Mouse (Mus musculus) NIH3T3 (cell line): ENCODE data around the gene Pomgnt1.
A peak's percentile ranks its signal among the peaks of the same experiment; 100 is the strongest.

Experiments used
- DNase-seq: peaks from one replicate; pipeline ENCODE4 v3.0.0-alpha.2; 2012; ENCODE audit warnings: low read depth

Gene Pomgnt1

DNA sequence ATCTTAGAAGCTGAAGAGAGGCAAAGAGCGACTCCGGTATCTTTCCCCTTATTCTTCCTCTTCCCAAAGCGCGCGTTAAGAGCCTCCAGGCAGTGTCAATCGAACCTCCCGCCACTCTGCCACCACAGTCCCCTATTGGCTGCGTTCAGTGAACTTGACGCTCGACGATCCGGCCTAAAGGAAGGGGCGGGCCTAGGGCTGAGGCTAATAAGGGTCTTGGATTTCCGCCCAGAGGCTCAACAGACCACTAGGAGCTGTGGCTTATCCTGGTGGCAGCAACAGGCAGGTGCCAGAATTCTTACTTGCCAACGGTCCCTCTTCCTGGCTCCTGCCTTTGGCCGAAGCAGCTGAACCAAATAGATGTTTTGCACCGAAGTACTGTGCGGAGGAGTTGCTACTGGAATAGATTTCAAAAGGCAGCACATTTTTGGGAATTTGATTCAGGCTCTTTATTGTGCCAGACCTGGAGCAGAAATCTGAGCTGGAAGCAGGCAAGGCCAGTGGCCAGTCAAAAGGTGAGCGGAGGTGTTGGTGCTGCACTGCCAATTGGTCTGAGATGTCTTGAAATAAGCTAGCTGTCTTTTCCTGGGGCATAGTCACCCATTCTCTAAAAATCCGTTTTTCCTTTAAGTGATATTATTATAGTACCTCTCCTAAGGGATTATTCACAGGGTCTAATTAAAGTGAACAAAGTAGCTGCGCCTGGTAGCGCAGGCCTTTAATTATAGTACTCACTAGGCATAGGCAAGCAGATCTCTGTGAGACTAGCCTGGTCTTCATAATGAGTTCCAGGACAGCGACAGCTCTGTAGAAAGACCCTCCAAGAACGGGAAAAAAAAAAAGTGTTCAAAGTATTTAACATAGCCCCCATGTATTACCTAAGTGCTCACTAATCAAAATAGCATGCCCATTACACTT lies at the start of gene Pomgnt1, which contains the start of gene Rad54l:
Gene Pomgnt1 (plus strand): TSS at position 239 of the 918 bp plus-strand sequence.
Gene Rad54l (minus strand): TSS at position 89 of the 918 bp plus-strand sequence.
- peak; percentile 96 for DNase-seq

DNA sequence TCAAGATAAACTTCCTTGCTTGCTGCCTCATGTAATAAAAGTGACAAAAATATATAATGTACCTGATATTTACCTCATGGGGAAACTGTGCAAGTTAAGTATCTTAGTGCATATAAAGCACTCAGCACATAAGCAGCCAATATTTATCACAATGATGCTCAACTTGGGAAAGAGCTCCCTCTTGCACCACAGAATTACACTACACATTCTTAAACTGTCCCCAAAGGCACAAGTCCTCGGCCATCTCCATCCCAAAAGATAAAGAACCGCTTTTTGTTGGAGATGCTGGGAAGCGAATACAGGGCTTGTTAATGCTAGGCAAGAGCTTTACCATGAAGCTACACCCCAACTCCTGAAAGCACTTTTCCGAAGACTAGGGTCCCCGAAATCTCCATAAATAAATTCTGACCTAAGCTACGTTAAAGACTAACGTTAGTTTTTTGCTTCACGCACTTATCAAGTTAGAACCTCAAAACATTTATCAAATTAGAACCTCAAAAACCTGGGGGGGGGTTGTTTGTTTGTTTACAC lies 49.4 kb upstream of the Pomgnt1 start:
- DNase-seq: peak; percentile 70

DNA sequence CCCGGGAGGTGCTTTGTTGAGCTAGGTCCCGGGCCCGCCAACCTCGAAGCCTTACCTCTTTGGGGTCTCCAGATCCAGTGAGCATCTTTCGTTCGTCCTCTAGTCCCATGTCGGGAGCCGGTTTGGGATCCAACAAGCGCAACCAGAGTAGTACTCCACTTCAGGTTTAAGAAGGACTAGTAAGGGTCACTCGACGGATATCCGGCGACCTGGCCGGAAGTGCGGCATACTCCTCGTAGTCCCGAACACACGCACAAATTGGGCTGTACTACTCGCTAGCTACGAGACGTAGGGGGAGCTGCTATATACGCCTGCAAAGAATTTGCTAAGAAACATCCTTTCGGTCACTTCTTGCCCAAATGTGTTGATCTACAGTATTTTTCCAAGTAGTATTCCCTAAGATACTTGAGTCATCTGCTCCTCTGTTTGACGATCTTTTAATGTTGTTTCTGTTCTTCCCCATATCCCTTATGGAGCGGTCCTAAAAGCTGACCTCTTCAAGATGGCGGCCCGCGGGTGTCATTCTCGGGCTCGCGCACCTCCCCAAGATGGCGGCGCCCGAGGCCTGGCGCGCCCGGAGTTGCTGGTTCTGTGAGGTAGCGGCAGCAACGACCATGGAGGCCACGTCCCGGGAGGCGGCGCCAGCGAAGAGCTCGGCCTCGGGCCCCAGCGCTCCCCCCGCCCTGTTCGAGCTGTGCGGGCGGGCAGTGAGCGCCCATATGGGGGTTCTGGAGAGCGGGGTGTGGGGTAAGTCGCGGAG lies 48.6 kb upstream of the Pomgnt1 start, which contains the start of the genes Uqcrh and Lrrc41:
Gene Uqcrh (minus strand): TSS at position 211 of the 760 bp plus-strand sequence.
Gene Lrrc41 (plus strand): TSS at position 409 of the 760 bp plus-strand sequence.
- DNase-seq: peak; percentile 99

DNA sequence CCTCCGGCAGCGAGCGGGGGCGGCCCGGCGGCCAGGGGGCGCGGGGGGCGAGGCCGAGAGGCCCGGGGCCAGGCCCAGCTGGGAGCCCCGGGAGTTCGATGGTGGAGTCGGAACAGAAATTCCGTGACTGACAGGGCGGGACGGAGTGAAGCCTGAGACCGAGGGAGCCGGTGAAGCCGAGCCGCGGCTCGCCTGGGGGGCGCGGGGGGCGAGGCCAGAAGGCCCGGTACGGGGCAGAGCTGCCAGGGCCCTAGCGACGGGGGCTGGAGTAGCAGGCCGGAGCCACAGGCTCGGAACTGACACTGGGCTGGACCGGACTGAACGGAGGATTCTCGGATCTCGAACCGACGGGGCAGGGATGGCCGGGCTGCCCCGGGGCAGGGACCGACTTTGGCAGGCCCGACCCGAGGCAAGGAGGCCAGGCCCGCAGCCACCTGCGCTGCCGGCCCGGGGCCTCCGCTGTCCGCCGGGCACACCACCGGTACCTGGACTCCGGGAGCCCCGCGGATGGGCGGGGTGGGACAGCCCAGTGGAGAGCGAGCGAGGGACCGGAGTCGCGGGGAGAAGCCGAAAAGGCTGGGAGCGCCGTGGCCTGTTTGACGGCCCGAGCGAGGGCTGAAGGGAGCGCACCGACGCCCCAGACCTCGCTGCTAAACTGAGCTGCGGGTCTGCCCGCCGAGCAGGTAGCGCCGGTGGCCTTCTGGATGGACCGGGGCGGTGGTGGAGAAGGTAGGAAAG lies 47.8 kb upstream of the Pomgnt1 start:
- peak; percentile 82 for DNase-seq

DNA sequence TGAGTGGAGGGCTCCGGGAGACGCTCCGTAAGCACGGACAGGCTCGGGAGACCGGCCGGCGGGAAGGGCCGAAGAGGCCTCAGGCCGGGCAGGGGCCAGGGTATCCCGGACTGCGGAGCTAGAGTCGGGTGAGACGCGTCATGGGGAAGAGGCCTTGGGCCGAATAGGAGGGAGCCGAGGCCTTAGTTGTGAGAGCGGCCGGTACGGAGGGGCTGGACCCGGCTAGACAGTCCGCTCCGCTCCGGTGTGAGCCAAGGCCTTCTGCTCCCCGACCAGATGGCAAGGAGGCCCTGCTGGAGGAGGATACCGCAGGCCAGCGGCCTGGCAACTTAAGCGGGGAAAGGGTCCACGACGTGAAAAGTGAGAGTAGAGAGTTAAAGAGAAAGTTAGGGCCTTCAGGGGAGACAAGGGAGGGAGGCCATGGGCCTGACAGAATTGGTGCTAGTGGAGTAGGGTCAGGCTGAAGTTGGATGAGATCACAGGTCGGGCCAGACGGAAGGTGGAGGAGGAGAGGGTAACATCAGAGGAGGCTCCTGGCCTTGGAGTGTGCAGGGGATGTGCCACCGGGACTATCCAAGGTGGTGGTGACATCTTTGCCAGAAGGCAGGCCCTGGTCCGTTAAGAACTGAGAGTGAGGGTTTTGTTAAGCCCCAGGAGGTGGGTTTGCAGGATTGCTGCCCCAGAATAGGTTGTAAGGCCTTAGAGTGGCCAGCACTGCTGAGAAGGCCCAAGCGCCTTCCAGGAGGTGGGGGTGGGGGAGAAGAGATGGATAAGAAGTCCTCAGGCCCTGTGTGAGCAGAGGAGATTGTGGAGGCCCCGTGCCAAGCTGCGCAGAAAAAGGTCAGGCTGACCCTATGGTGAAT lies 47.0 kb upstream of the Pomgnt1 start:
- DNase-seq: peak; percentile 80

DNA sequence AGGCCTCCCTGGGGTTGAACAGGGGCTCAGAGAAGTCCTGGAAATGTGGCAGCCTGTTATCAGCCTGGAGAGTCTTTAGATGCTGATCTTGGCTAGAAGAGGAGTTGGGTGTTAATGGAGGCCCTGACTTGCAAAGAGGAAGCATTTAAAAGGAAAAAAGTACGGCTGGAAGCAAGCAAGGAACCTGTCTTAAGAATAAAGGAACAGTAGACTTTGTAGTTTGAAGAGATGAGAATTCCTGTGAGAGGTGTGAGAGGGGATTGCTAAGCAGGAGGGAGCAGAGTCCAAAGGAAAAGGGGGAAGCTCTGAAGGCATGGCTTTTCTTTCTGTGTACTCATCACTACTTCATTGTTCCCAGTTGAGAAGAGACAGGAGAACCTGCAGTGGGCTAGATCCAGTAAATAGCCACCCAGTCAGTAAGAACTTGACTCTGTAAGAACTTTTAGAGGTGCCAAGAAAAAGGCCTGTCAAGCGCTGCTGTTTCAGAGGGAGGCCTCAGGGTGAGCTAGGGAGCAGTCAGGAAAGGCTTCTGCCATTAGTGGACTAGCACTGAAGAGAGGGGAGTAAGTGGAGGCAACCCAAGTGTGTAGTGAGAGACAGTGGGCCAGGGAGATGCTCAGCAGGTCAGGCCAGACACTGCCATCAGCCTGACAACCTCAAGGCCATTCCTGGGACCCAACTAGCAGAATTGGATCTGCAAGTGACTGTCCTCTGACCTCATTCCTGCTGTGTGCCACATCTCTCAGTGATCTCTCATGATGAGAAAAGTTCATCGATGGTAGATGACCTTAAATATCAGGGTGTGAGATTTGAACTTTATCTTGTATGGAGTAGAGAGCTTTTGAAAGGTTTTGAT lies 46.2 kb upstream of the Pomgnt1 start:
- peak; percentile 71 for DNase-seq

DNA sequence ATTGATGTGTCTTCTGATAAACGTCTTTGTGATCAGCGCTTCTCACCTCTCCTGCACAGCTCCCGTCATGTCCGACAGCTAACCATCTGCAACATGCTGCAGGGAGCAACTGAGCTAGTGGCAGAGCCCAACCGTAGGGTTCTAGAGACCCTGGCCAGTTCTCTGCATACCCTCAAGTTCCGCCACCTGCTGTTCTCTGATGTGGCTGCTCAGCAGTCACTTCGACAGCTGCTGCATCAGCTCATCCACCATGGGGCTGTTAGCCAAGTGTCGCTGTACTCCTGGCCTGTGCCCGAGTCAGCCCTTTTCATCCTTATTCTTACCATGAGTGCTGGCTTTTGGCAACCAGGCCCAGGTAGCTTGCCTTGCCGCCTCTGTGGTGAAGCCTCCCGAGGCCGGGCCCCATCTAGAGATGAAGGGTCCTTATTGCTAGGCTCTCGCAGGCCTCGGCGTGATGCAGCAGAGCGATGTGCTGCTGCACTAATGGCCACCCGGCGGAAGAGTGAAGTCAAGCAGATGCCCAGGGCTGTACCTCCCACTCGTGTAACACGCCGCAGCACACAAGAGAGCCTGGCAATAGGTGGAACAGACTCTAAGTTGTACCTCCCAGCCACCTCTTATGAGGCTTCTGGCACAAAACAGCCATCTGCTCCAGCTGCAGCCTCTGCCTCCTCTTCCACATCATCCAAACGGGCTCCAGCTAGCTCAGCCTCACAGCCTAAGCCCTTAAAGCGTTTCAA lies 35.0 kb upstream of the Pomgnt1 start:
- DNase-seq: no peak

DNA sequence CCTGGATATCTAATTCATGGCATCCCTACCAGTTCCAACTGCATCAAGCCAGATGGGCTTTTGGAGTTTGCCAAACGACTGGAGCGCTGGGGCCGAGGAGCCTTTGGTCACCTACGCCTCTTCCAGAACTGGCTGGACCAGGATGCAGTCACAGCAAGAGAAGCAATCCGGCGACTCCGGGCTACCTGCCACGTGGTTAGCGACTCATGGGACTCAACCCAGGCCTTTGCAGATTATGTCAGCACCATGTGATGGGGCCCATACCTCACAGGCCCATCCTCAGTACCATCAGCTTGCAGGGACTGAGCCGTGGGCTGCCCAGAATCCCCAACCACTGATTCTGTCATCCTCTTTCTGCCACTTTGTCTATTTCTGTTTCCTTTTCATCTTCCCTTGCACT lies 27.3 kb upstream of the Pomgnt1 start:
- DNase-seq: peak; percentile 72

DNA sequence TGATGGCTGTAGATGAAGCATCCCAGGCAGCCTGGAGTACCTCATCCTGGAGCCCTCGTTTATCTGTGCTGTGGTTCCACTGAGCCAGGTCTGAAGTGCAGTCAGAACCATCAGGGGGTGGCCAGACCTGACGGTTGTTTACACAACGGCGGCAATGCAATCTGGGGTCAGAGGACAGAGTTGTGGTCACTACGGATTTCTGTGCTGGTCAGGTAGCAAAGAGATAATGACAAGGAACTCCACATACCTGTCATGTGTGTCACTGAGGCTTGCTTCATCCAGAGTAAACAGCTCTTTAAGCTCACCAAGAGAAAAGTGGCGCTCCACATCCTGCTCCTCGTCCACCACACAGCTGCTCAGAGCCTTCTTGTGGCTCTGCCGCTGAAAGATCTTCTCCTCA lies 26.4 kb upstream of the Pomgnt1 start:
- no peak for DNase-seq

DNA sequence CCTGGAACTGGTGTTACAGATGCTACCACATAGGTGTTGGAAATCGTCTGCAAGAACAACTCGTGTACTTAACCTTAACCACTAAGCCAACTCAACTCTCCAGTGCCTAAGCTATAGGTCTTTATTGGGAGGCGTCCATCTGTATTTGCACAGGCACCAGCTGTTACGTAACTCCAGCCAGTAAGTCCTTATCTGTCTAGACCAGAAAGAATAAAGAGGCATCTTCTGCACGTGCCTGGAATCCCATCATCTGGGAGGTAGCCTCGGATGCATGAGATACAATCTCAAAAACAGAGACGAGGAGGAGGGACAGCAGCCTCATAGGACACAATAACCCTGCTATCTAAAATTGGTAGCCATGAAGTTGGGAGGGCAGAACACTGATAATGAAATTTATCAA lies 22.7 kb upstream of the Pomgnt1 start:
- DNase-seq: no peak

DNA sequence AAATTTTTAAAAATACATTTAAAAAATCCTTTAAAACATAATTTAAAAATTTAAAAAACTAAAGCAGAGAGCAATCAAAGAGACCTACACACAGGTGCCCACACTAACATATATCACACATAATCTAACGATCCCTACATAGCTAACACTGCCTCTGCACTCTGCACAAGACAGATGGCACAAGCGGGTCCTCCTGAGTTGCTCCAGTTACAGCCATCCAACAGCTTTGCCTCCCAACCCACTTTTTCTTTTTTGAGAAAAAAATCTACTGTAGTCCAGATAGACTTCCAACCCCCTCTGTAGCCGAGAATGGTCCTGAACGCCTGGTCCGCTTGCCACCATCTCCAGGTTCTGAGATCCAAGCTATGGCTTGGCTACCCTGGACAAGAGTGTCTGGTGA lies 18.4 kb upstream of the Pomgnt1 start:
- no peak for DNase-seq

DNA sequence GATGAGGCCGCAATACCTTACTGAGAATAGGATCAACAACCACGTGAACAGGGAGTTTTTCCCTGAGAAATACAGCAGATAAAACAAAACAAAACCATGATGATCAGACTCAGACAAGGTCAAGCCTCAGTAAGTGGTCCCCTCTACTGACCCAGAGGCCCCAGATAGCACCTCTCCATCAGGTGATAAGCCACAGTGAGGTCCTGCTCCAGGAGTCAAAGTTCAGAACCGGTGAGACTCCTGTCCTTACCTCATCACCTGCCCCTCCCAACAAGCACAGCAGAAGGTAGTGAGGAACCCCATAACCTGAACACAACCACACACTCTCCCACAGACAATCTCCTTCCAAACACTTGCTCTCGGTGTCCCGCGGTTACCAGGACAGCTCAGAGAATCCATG lies 12.9 kb upstream of the Pomgnt1 start:
- DNase-seq: no peak

DNA sequence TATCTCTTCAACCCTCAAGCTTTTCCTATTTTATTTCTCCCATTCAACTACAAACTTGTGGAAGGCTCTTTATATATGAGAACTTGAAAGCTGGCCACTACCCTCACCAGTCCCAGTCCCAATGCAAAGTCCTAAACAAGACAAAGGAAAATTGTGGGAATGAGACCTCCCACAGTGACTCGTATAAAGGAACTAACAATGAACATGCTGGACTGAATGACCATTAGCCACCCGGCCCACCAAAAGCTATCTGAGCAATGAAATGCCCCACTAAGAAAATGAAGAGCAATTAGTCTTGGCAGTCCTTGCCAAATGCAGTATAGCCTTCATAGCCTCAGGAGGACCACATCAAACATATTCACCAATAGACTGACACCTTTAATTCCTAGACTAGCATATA lies 12.2 kb upstream of the Pomgnt1 start:
- no peak for DNase-seq

DNA sequence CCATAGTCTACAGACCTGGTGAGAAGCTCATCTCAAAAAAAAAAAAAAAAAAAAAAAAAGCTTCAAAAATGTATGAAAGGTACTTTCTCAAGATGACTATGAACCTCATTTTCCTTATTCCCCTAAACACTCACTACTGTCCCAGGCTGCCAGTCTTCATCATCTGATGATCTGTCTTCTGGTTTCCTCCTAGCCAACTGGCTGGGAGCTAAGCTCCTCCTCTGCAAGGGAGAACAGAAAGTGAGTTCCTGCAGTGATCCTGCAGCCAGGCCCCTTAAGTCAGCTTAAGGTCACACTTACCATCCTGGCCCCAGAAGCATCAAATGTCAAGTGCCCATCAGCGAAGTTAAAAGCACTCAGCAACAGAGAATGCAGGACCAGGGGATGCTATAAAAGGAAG lies 878 bp upstream of the Pomgnt1 start:
- peak; percentile 32 for DNase-seq

DNA sequence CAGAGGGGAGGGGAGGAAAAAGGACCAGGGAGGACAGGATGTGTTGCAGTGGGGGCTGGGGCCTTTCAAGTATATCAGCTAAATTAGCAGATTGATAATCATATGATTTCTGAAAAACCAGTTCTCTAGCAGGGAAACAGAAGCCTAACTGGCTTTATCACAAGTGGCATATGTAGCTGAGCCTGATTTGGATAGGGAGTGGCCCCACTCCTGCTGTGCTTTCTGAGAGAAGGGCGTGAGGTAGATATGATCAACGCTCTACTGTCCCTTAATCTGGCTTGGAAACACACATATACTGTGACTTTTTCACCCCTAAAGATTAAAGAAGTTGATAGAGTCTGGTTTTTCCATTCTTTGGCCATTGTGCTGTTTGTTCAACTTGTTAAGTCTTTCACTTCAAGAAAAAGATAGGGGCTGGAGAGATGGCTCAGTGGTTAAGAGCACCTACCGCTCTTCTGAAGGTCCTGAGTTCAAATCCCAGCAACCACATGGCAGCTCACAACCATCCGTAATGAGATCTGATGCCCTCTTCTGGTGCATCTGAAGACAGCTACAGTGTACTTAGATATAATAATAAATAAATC lies 2.3 kb downstream of the Pomgnt1 start:
- no peak for DNase-seq

DNA sequence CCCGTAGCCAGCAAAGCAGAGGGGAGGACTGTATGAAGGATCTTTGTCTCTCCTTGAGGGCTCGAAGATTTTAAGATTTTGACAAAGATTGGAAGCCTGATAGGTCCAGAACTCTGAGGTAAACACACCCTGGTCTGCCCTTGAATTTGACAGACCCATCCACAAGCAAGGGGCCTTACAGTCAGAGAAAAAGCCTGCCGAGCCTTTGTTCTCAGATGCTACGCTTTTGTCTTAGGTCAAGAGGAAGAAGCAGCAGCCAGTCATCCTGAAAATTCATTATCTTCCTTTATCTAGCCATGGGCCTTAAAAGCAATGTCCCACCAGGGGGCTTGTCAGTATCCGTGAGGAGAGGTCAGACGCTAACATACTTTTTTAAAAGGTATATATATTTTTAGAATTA lies 4.3 kb downstream of the Pomgnt1 start:
- DNase-seq: no peak

DNA sequence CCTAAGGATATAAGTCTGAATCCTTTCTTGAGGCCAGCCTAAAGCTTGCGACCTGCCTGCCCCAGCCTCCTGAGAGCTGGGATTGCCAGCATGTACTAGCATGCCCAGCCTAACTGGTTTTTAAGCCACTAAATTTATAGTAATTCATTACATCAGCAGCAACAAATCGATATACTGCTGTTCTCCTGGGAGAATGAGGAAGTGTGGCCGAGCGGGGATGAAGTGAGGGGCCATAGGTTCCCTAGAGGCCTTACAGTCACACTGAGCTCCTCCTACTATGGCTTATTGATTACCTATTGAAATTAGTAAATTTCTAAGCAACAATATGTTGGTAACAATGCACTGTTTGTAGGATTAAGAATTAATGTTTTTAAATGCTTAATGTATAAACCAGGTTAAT lies 9.5 kb downstream of the Pomgnt1 start:
- no peak for DNase-seq

DNA sequence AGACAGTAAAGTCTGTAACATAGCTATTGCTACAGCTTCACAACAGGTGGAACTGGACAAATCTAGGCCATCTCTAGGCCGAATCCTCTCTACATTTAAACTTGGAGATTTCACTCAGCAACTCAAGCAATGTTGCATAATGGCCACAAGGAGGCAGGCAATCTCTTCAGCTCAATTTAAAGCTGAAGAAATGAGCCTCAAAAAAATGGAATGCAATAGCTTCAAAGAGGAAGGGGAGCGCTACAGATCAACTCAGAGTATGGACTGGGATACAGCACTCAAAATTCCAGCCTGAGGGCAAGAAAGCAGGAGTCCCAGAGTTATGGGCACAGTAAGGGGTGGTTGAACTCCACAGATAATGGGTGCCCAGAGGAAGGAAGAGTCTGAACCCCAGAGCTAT lies 11.3 kb downstream of the Pomgnt1 start:
- peak; percentile 80 for DNase-seq
